Mouse (Mus musculus): ENCODE measurements around the gene Trir. TPM values are rescaled to one million over a fixed set of nuclear protein-coding genes. Genes with fewer than 3 reads are reported as not detected.

Trir gene
- 116 and 124 TPM in 2 replicates for polyA plus RNA-seq (2015; fragmentation: Nextera tagmentation; extraction: Ambion mirVana)

- peak within 1 kb of the TSS; percentile 86 for H3K27ac ChIP-seq (replicated peaks)
- H3K9me3 ChIP-seq (replicated peaks): no peaks in the 10 kb centered on the region
- H3K36me3 ChIP-seq: peaks cover 43% of the 10 kb centered on the region
- peaks cover 51% of the 10 kb centered on the region for H3K4me1 ChIP-seq
- peak within 1 kb of the TSS; percentile 100 for H3K4me3 ChIP-seq (replicated peaks)
- peak within 1 kb of the TSS; percentile 92 for H3K4me2 ChIP-seq
- no peaks in the 10 kb centered on the region for H3K27me3 ChIP-seq (replicated peaks)
- H3K9ac ChIP-seq (replicated peaks): peak within 1 kb of the TSS; percentile 100
- under 1% methylated on average over 75 of the region's 75 CpGs for WGBS
- ATAC-seq (ENCODE audit: low FRiP score): peak; percentile 83
Observed at GRCm38 (mm10) chr8:85026670-85027515, at the start of gene Trir. Gene Trir (plus strand): TSS chr8:85026823.

- peak overlapping the region; percentile 99 for H3K4me2 ChIP-seq
Observed at GRCm38 (mm10) chr8:84977435-84978247, 49.0 kb upstream of the Trir start.

GRCm38 (mm10) chr8:84978248-84978940, 48.2 kb upstream of the Trir start, which contains the start of gene Junb:
Gene Junb (minus strand): TSS chr8:84978718.
- H3K9ac ChIP-seq (replicated peaks): peak within 1 kb of the TSS; percentile 55
- peak within 1 kb of the TSS; percentile 65 for H3K27ac ChIP-seq (replicated peaks)
- under 1% methylated on average over 62 of the region's 63 CpGs for WGBS
- H3K36me3 ChIP-seq: peaks cover 13% of the 10 kb centered on the region
- peak within 1 kb of the TSS; percentile 99 for H3K4me2 ChIP-seq
- peak within 1 kb of the TSS; percentile 59 for H3K4me3 ChIP-seq (replicated peaks)
- H3K4me1 ChIP-seq: peaks cover 68% of the 10 kb centered on the region
- H3K27me3 ChIP-seq (replicated peaks): no peaks in the 10 kb centered on the region; the same call in none of the 2 replicates
- H3K9me3 ChIP-seq (replicated peaks): no peaks in the 10 kb centered on the region
- ATAC-seq (ENCODE audit: low FRiP score): peak; percentile 56

More at GRCm38 (mm10) chr8:84977435-84978247, 49.0 kb upstream of the Trir start:
- Histone ChIP-seq H3K27ac (replicated peaks) (peak overlapping the region; percentile 65), H3K36me3 (peaks cover 20% of the 10 kb centered on the region), H3K4me3 (replicated peaks) (peak overlapping the region; percentile 59), H3K27me3 (replicated peaks) (no peaks in the 10 kb centered on the region; the same call in none of the 2 replicates), H3K9ac (replicated peaks) (peak overlapping the region; percentile 55), H3K4me1 (peaks cover 68% of the 10 kb centered on the region), H3K9me3 (replicated peaks) (no peaks in the 10 kb centered on the region)
- 1% methylated on average over 70 of the region's 70 CpGs for WGBS
- no peak for ATAC-seq (ENCODE audit: low FRiP score)

DNA sequence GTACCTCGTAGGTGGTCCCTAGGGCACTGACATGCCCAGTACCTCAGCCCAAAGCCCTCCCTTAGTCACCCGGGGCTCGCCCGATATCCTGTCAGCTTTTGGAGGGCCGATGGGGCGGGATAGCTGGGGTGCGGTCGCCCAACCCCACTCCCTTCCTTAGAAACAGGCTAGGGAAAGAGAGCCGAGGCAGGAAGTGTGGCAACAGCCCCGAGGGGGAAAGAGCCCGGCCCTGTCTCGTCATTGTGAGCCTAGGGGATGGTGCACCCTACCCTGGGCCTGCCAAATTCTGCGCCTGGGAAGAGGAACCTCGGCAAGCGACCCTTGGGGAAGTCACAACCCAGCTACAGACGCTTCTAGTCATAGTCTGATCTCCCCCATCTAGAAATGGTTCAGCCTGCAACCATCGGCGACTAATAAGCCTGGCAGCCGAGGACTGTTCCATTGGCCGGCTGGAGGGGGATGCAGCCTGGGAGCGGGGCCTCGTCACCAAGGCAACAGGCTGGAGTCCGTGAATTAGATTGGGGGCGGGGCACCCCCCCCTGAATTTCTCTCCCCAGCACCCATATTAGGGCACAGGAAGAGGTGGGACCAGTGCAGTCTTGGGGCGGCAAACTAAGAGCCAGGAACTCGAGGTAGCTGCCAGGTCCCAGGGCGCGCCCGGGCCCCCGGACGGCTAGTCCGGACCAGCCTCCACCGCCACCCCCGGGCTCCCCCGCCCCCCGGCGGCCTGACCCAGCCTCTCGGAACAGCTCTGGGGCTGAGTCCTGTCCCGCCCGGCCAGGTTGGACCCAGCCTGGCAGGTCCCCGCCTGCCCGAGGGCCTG, 46.8 kb upstream of the Trir start:
- Histone ChIP-seq H3K4me1 (peaks cover 69% of the 10 kb centered on the region), H3K27me3 (replicated peaks) (peaks cover 10% of the 10 kb centered on the region), H3K9me3 (replicated peaks) (no peaks in the 10 kb centered on the region), H3K36me3 (peaks cover 5% of the 10 kb centered on the region), H3K9ac (replicated peaks) (peak overlapping the region; percentile 48), H3K27ac (replicated peaks) (peak overlapping the region; percentile 65), H3K4me3 (replicated peaks) (peak overlapping the region; percentile 59), H3K4me2 (peak overlapping the region; percentile 99)
- peak; percentile 48 for ATAC-seq (ENCODE audit: low FRiP score)
- 3% methylated on average over 40 of the region's 42 CpGs for whole genome bisulfite sequencing

DNA sequence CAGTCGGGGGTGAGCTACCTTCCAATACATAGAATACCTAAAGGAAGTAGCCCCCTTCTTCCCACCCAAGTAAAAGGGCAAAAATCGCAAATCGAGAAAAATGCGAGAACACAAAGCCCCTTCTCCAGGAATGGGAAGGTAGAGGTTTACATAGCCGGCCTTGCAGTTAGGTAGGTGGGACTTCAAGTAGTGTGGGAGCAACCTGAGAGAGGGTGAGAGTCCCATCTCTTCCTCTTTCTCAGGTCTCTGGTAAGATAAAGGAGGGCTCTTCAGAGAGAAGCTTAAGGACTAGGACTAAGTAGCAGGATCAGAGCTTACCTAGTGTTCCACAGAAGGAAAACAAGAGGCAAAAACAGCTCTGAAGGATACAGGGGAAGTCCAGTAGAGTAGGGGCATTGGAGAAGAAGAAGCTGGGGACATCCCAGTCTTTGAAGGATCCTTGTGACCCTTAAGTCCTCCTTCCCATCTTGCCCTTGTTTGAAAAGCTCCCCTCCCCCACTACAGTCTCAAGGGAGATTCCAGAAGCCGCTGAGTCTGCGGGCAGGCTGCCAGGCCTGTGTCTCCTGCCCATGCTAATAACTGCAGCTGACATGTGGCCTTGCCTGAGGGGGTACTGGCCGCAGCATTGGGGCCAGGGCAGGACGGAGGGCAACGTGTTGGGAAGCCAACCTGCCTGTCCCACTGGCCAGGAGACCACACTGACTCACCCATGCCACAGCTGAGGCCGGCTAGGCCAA, 45.8 kb upstream of the Trir start:
- H3K4me3 ChIP-seq (replicated peaks): no peak overlapping the region
- H3K9ac ChIP-seq (replicated peaks): no peak overlapping the region
- 31% methylated on average over 11 of the region's 11 CpGs for WGBS
- ATAC-seq (ENCODE audit: low FRiP score): no peak
- H3K4me2 ChIP-seq: peak overlapping the region; percentile 99
- H3K36me3 ChIP-seq: no peaks in the 10 kb centered on the region
- H3K27me3 ChIP-seq (replicated peaks): peaks cover 10% of the 10 kb centered on the region
- H3K9me3 ChIP-seq (replicated peaks): no peaks in the 10 kb centered on the region
- H3K4me1 ChIP-seq: peaks cover 71% of the 10 kb centered on the region
- H3K27ac ChIP-seq (replicated peaks): peak overlapping the region; percentile 45; the same call in 1 of the 2 replicates

DNA sequence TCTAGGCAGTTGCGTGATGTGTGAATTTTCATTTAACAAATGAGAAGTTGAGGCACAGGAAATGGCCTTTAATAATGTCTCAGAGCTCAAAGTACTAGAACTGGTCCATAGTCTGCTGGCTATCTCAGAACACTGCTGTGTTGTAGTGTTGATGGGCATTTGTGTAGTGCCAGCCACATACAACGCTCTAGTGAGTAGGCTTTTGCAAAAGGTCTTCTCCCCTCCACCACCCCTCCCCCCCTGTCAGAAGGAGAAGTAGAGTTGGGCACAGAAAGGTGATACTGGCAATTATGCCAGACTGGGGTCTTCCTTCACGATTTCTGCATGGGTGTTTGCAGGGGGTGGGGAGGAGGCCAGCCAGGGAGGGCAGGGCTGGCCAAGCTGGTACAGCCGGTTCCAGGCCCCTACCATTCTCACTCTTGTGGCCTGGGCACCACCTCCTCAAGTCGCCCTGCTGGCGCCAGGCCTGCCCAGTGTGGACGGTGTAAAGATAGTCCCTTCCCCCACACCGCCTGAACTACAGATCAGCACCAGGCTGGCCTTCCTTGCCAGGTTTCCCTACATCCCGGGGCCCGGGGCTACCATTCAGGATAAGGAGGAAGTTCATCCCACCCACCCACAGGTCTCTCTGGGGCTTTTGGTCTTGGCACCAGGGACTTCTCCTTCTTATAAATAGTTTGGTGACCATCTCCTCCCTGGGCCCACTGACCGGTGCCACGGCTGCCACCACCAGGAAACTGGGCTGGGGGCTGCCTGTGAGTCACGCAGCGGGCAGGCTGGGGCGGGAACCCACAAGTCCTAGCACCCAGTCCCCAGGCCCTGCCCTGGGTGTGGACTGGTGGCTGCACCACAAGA, 44.8 kb upstream of the Trir start:
- H3K4me2 ChIP-seq: no peak overlapping the region
- ATAC-seq (ENCODE audit: low FRiP score): no peak
- H3K9me3 ChIP-seq (replicated peaks): no peaks in the 10 kb centered on the region
- H3K4me3 ChIP-seq (replicated peaks): no peak overlapping the region
- H3K9ac ChIP-seq (replicated peaks): no peak overlapping the region
- H3K36me3 ChIP-seq: no peaks in the 10 kb centered on the region
- WGBS: 83% methylated on average over 15 of the region's 15 CpGs
- H3K27me3 ChIP-seq (replicated peaks): peaks cover 10% of the 10 kb centered on the region
- no peak overlapping the region for H3K27ac ChIP-seq (replicated peaks)
- peaks cover 71% of the 10 kb centered on the region for H3K4me1 ChIP-seq

DNA sequence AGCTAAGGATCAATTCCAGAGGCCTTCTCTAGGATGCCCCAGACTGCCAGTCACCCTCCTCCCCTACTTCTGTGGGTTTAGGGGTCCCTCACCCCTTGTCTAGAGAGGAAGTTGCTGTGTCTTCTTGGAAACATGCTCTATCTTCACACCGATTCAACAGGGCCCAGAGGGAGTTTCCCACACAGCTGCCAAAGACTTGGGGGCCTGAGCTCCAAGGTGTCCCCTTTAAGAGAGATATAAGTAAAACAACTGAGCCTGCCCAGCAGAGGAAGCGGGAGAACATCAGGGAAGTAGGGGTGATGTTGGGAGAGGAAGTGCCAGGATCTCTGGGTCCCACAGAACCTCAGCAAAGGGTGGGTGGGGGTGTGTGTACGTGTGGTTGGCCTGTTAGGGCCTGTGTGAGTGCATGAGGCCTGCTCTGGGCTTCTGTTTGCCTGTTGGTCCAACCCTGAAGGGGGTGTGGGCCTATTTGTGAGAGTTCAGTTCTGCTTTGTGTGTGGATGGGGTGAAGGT, 44.1 kb upstream of the Trir start:
- 72% methylated on average over 3 of the region's 3 CpGs for WGBS
- Histone ChIP-seq H3K9me3 (replicated peaks) (no peaks in the 10 kb centered on the region), H3K9ac (replicated peaks) (no peak overlapping the region), H3K27me3 (replicated peaks) (peaks cover 11% of the 10 kb centered on the region), H3K4me1 (peaks cover 64% of the 10 kb centered on the region), H3K4me3 (replicated peaks) (no peak overlapping the region), H3K27ac (replicated peaks) (no peak overlapping the region), H3K36me3 (no peaks in the 10 kb centered on the region), H3K4me2 (no peak overlapping the region)
- no peak for ATAC-seq (ENCODE audit: low FRiP score)

DNA sequence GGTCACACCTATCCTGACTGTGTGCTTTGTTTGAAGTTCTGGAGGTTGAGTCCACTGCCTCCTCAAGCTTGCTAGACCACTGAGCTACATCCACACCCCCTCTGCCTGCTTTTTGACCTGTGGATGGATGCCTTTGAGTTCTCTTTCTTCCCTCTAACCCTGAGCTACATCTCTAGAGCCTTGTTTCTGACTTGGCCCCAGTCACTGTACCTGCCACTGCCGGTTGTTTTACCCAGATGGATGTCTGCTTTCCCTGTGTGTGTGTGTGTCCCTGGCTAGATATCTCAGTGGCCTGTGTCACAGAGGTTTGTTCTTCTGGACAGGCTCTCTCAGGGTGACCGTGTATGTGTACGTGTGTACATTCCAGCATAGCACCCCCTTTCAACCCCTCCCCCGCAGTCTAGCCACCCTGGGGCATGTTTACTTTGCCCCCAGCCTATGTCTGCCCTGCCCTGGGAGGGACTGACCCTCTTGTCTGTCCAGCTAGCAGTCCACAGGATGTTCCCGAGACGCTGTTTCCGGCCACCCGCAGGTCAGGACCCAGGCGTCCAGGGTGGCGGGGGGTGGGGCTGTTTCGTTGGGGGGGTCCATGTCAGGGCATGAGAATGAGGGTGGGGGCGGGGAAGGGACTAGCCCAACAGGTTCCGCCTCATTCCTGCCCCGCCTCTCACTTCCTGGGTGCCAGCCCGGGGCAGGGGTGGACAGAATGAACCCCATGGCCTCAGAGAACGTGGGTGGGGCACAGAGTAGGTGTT, 42.2 kb upstream of the Trir start:
- peak overlapping the region; percentile 100 for H3K4me2 ChIP-seq
- H3K36me3 ChIP-seq: no peaks in the 10 kb centered on the region
- WGBS: 16% methylated on average over 16 of the region's 16 CpGs
- no peaks in the 10 kb centered on the region for H3K9me3 ChIP-seq (replicated peaks)
- H3K27ac ChIP-seq (replicated peaks): peak overlapping the region; percentile 90
- H3K9ac ChIP-seq (replicated peaks): peak overlapping the region; percentile 61
- H3K4me1 ChIP-seq: peaks cover 50% of the 10 kb centered on the region
- peak overlapping the region; percentile 54 for H3K4me3 ChIP-seq (replicated peaks)
- peaks cover 22% of the 10 kb centered on the region for H3K27me3 ChIP-seq (replicated peaks)
- no peak for ATAC-seq (ENCODE audit: low FRiP score)

Measured in neural tube, embryonic 15.5 days (tissue).